Comparison of ENCODE assay signal across 24 mouse cellular contexts in genomic region chrY:1114016-1114415, GRCm38 (mm10).
A peak's percentile ranks its signal among the peaks of the same experiment; 100 is the strongest.
DNase-seq lines count a peak whose midpoint lies in the region; ATAC-seq and TF ChIP-seq lines count a peak whose summit lies in the region.
"Had no signal": no experiment of that assay in that cellular context is flagged by ENCODE, and none has a peak within 500 bp of the region (broad histone marks: within the 10 kb centered on the region; RNA-seq: fewer than 3 reads in every experiment).

No protein-coding gene starts in this region.

- no peaks in the 10 kb centered on the region for H3K4me1 ChIP-seq in hindbrain, embryonic 11.5 days (replicated peaks; ENCODE audit: control insufficient read depth, insufficient read depth, low read length)
- H3K4me1 ChIP-seq in hindbrain, embryonic 16.5 days (ENCODE audit: control insufficient read depth, insufficient read depth, low read depth, low read length) = no peaks in the 10 kb centered on the region
- H3K4me1 ChIP-seq in forebrain, embryonic 14.5 days (ENCODE audit: control insufficient read depth, insufficient read depth, low read length) = no peaks in the 10 kb centered on the region
- no peaks in the 10 kb centered on the region for H3K4me1 ChIP-seq in midbrain, embryonic 14.5 days (ENCODE audit: control insufficient read depth, insufficient read depth, low read length)
- H3K4me1 ChIP-seq: embryonic facial prominence, embryonic 15.5 days; heart, embryonic 12.5 days; hindbrain, embryonic 15.5 days; limb, embryonic 12.5 days had no signal

- H3K36me3 ChIP-seq in hindbrain, embryonic 11.5 days (ENCODE audit: control insufficient read depth, insufficient read depth, low read length) = no peaks in the 10 kb centered on the region
- no peaks in the 10 kb centered on the region for H3K36me3 ChIP-seq in hindbrain, embryonic 16.5 days (ENCODE audit: control insufficient read depth, insufficient read depth, low read length)
- H3K36me3 ChIP-seq in forebrain, embryonic 14.5 days (ENCODE audit: control insufficient read depth, insufficient read depth, low read length) = no peaks in the 10 kb centered on the region
- H3K36me3 ChIP-seq in midbrain, embryonic 14.5 days (ENCODE audit: control insufficient read depth, insufficient read depth, low read length) = no peaks in the 10 kb centered on the region
- H3K36me3 ChIP-seq: embryonic facial prominence, embryonic 15.5 days; heart, embryonic 12.5 days; hindbrain, embryonic 15.5 days; limb, embryonic 12.5 days had no signal

- ATAC-seq in hindbrain, embryonic 11.5 days (ENCODE audit: low FRiP score) = peak; percentile 61
- no peak for ATAC-seq in hindbrain, embryonic 16.5 days
- peak; percentile 58 for ATAC-seq in forebrain, embryonic 14.5 days
- no peak for ATAC-seq in midbrain, embryonic 14.5 days (ENCODE audit: low FRiP score, low TSS enrichment)
- ATAC-seq: liver, postnatal 0 days; lung, postnatal 0 days had no signal

- H3K4me2 ChIP-seq in hindbrain, embryonic 11.5 days (replicated peaks; ENCODE audit: low read depth, low read length) = no peak overlapping the region
- H3K4me2 ChIP-seq in hindbrain, embryonic 16.5 days (ENCODE audit: low read length) = no peak overlapping the region
- H3K4me2 ChIP-seq in forebrain, embryonic 14.5 days (ENCODE audit: low read length) = no peak overlapping the region
- no peak overlapping the region for H3K4me2 ChIP-seq in midbrain, embryonic 14.5 days (ENCODE audit: low read length)
- H3K4me2 ChIP-seq: embryonic facial prominence, embryonic 15.5 days; heart, embryonic 12.5 days; hindbrain, embryonic 15.5 days; limb, embryonic 12.5 days; liver, embryonic 11.5 days had no signal

- no peak for TF ChIP-seq CTCF in brain, embryonic 14.5 days (IDR thresholded peaks at IDR 0.05; ENCODE audit: borderline replicate concordance, extremely low read depth, insufficient read depth, insufficient read length)

- DNase-seq in hindbrain, embryonic 11.5 days (ENCODE audit: low spot score) = peak; percentile 2
- peak; percentile 37 for DNase-seq in brain, embryonic 14.5 days (ENCODE audit: low read depth)
- peak; percentile 12 for DNase-seq in forebrain, embryonic 14.5 days (ENCODE audit: low spot score)
- DNase-seq in midbrain, embryonic 14.5 days = peak; percentile 34
- DNase-seq in heart, postnatal 14 days = no peak
- DNase-seq in thymus, postnatal 10 days (ENCODE audit: low spot score in 2 of 2) = no peak
- DNase-seq: cerebellum, adult 18-20 months; cerebellum, postnatal 14 days; gastrocnemius, postnatal 14 days; heart, adult 18-20 months; heart, postnatal 10 days; kidney, adult 18-20 months; kidney, postnatal 4 days; liver, postnatal 0 days; thymus, adult 2 months had no signal

- H3K27me3 ChIP-seq in hindbrain, embryonic 11.5 days (ENCODE audit: control insufficient read depth, insufficient read depth, low read length) = no peaks in the 10 kb centered on the region
- no peaks in the 10 kb centered on the region for H3K27me3 ChIP-seq in hindbrain, embryonic 16.5 days (replicated peaks; ENCODE audit: control insufficient read depth, insufficient read depth, low read length)
- no peaks in the 10 kb centered on the region for H3K27me3 ChIP-seq in forebrain, embryonic 14.5 days (replicated peaks; ENCODE audit: control insufficient read depth, insufficient read depth, low read length)
- no peaks in the 10 kb centered on the region for H3K27me3 ChIP-seq in midbrain, embryonic 14.5 days (ENCODE audit: control insufficient read depth, insufficient read depth, low read length)
- H3K27me3 ChIP-seq: embryonic facial prominence, embryonic 15.5 days; heart, embryonic 12.5 days; hindbrain, embryonic 15.5 days; limb, embryonic 12.5 days had no signal

- intact Hi-C loops in heart, postnatal 14 days (cut with DNase I) = no loop called here

- no peak for TF ChIP-seq POLR2A in brain, embryonic 14.5 days (IDR thresholded peaks at IDR 0.05; ENCODE audit: borderline replicate concordance, extremely low read depth, insufficient read depth, insufficient read length, poor library complexity, severe bottlenecking)

- WGBS in hindbrain, embryonic 11.5 days = 6% methylated on average over 2 of the region's 2 CpGs
- WGBS in hindbrain, embryonic 16.5 days = 14% methylated on average over 2 of the region's 2 CpGs
- WGBS in forebrain, embryonic 14.5 days = no CpG with 5 or more reads among the region's 2 CpGs
- 0% methylated on average over 2 of the region's 2 CpGs for WGBS in midbrain, embryonic 14.5 days

- H3K27ac ChIP-seq in hindbrain, embryonic 11.5 days (ENCODE audit: low read depth, low read length) = no peak overlapping the region
- H3K27ac ChIP-seq in hindbrain, embryonic 16.5 days (ENCODE audit: low read depth, low read length) = no peak overlapping the region
- H3K27ac ChIP-seq in forebrain, embryonic 14.5 days (ENCODE audit: low read depth, low read length) = no peak overlapping the region
- no peak overlapping the region for H3K27ac ChIP-seq in midbrain, embryonic 14.5 days (replicated peaks; ENCODE audit: low read depth, low read length)
- H3K27ac ChIP-seq: embryonic facial prominence, embryonic 15.5 days; hindbrain, embryonic 15.5 days; limb, embryonic 12.5 days; macrophage; stomach, postnatal 0 days had no signal

- no peak overlapping the region for H3K4me3 ChIP-seq in hindbrain, embryonic 11.5 days (ENCODE audit: low read depth, low read length)
- no peak overlapping the region for H3K4me3 ChIP-seq in hindbrain, embryonic 16.5 days (ENCODE audit: low read length)
- H3K4me3 ChIP-seq in forebrain, embryonic 14.5 days (ENCODE audit: low read depth, low read length) = no peak overlapping the region
- H3K4me3 ChIP-seq in midbrain, embryonic 14.5 days (replicated peaks; ENCODE audit: low read depth, low read length) = no peak overlapping the region
- H3K4me3 ChIP-seq: embryonic facial prominence, embryonic 15.5 days; heart, embryonic 12.5 days; hindbrain, embryonic 15.5 days; limb, embryonic 12.5 days had no signal

- H3K9me3 ChIP-seq in hindbrain, embryonic 11.5 days (ENCODE audit: control insufficient read depth, low read length) = no peaks in the 10 kb centered on the region
- H3K9me3 ChIP-seq in hindbrain, embryonic 16.5 days (ENCODE audit: control insufficient read depth, low read length) = no peaks in the 10 kb centered on the region
- no peaks in the 10 kb centered on the region for H3K9me3 ChIP-seq in forebrain, embryonic 14.5 days (replicated peaks; ENCODE audit: control insufficient read depth, low read length)
- no peaks in the 10 kb centered on the region for H3K9me3 ChIP-seq in midbrain, embryonic 14.5 days (ENCODE audit: control insufficient read depth, low read length)
- H3K9me3 ChIP-seq: embryonic facial prominence, embryonic 15.5 days; heart, embryonic 12.5 days; hindbrain, embryonic 15.5 days; limb, embryonic 12.5 days had no signal

- H3K9ac ChIP-seq in hindbrain, embryonic 11.5 days (ENCODE audit: low read depth, low read length) = no peak overlapping the region
- no peak overlapping the region for H3K9ac ChIP-seq in hindbrain, embryonic 16.5 days (ENCODE audit: low read depth, low read length)
- H3K9ac ChIP-seq in forebrain, embryonic 14.5 days (ENCODE audit: low read length) = no peak overlapping the region
- H3K9ac ChIP-seq in midbrain, embryonic 14.5 days (replicated peaks; ENCODE audit: low read length) = no peak overlapping the region
- H3K9ac ChIP-seq: embryonic facial prominence, embryonic 15.5 days; heart, embryonic 12.5 days; hindbrain, embryonic 15.5 days; limb, embryonic 12.5 days; liver, postnatal 0 days had no signal

Comparison
In these comparisons a context has a peak if more than half of its experiments do, and no peak if none do; other contexts are left out.
1. ATAC-seq: peak in hindbrain, embryonic 11.5 days (single experiment) and forebrain, embryonic 14.5 days (single experiment); none in hindbrain, embryonic 16.5 days (single experiment) and midbrain, embryonic 14.5 days (single experiment).
2. DNase-seq: peak in hindbrain, embryonic 11.5 days (single experiment), brain, embryonic 14.5 days (single experiment), forebrain, embryonic 14.5 days (single experiment) and midbrain, embryonic 14.5 days (single experiment); none in heart, postnatal 14 days (0 of 2) and thymus, postnatal 10 days (0 of 2).